Mouse (Mus musculus): Measurements from ENCODE around the gene Hmbs. TPM values are rescaled to one million over a fixed set of nuclear protein-coding genes. Genes with fewer than 3 reads are reported as not detected.
A peak's percentile ranks its signal among the peaks of the same experiment; 100 is the strongest.
"Not testable (repeated sequence)": the region's sequence is repeated elsewhere in the genome, so short reads cannot be mapped to it uniquely, and the experiment has no call there.

The Hmbs gene
- polyA plus RNA-seq, 1 experiment from 2014 or later, result 175 TPM

DNA sequence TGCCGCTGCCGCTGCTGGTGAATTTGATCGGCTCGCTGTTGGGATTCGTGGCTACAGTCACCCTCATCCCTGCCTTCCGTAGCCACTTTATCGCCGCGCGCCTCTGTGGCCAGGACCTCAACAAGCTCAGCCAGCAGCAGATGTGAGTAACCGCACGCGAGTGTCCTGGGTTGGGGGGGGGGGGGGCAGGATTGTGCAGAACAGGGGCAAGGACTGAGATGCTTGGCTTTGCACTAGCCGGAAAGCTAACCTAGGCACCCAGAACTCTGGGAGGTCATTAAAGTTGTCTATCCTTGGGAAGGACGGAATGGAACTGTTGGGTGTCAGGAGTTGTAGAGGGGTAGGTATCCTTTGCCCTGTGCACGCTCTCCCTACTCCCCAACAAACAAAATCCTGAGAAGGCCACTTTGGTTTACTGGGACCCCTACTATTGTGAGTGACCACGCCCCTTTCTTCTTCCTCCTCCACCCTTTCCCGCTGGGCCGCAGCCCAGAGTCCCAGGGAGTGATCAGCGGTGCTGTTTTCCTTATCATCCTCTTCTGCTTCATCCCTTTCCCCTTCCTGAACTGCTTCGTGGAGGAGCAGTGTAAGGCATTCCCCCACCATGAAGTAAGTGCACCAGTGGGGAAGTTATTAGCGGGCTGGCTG is 16.8 kb downstream of the Hmbs start:
- H3K4me3 ChIP-seq, result peak overlapping the region; percentile 91
- peak overlapping the region; percentile 98 for H3K27ac ChIP-seq (replicated peaks)
- H3K36me3 ChIP-seq (replicated peaks), result peaks cover 42% of the 10 kb centered on the region
- WGBS, result under 1% methylated on average over 22 of the region's 22 CpGs
- H3K9me3 ChIP-seq, result no peaks in the 10 kb centered on the region
- DNase-seq (ENCODE audit: low spot score), result peak; percentile 63
- H3K4me1 ChIP-seq, result peaks cover 21% of the 10 kb centered on the region
- H3K27me3 ChIP-seq (replicated peaks; ENCODE audit: low read depth, poor library complexity, severe bottlenecking), result no peaks in the 10 kb centered on the region

GRCm38 (mm10) chr9:44326371-44327063 is 17.5 kb downstream of the Hmbs start:
- Histone ChIP-seq H3K4me3 (peak overlapping the region; percentile 91), H3K36me3 (replicated peaks) (peaks cover 35% of the 10 kb centered on the region), H3K9me3 (no peaks in the 10 kb centered on the region), H3K27ac (replicated peaks) (peak overlapping the region; percentile 98), H3K4me1 (peaks cover 21% of the 10 kb centered on the region), H3K27me3 (replicated peaks; ENCODE audit: low read depth, poor library complexity, severe bottlenecking) (no peaks in the 10 kb centered on the region)
- WGBS, result under 1% methylated on average over 38 of the region's 38 CpGs
- DNase-seq (ENCODE audit: low spot score), result peak; percentile 87

- Histone ChIP-seq H3K4me3 (peak within 1 kb of the TSS; percentile 91), H3K36me3 (replicated peaks) (peaks cover 29% of the 10 kb centered on the region), H3K27me3 (replicated peaks; ENCODE audit: low read depth, poor library complexity, severe bottlenecking) (no peaks in the 10 kb centered on the region), H3K9me3 (no peaks in the 10 kb centered on the region), H3K27ac (replicated peaks) (peak within 1 kb of the TSS; percentile 98), H3K4me1 (peaks cover 23% of the 10 kb centered on the region)
- DNase-seq (ENCODE audit: low spot score), result no peak
- WGBS, result 6% methylated on average over 12 of the region's 12 CpGs
Measured at GRCm38 (mm10) chr9:44325768-44326370, 18.2 kb downstream of the Hmbs start, which contains the start of gene Dpagt1. TSS of gene Dpagt1 (plus strand) at chr9:44326019.

GRCm38 (mm10) chr9:44325032-44325767 is 18.8 kb downstream of the Hmbs start:
- H3K27ac ChIP-seq (replicated peaks), result peak overlapping the region; percentile 98; the same call in 1 of the 2 replicates
- DNase-seq (ENCODE audit: low spot score); H3K27me3 ChIP-seq (replicated peaks; ENCODE audit: low read depth, poor library complexity, severe bottlenecking); H3K9me3 ChIP-seq: not testable (repeated sequence)
- H3K4me1 ChIP-seq, result peaks cover 29% of the 10 kb centered on the region
- H3K4me3 ChIP-seq, result peak overlapping the region; percentile 91
- H3K36me3 ChIP-seq (replicated peaks), result peaks cover 22% of the 10 kb centered on the region
- WGBS, result 71% methylated on average over 7 of the region's 8 CpGs

GRCm38 (mm10) chr9:44324147-44324546 is 19.9 kb downstream of the Hmbs start:
- Histone ChIP-seq H3K9me3 (no peaks in the 10 kb centered on the region), H3K27ac (replicated peaks) (no peak overlapping the region), H3K4me1 (peaks cover 36% of the 10 kb centered on the region), H3K4me3 (no peak overlapping the region), H3K27me3 (replicated peaks; ENCODE audit: low read depth, poor library complexity, severe bottlenecking) (peaks cover under 1% of the 10 kb centered on the region; the same call in 1 of the 2 replicates), H3K36me3 (replicated peaks) (peaks cover 12% of the 10 kb centered on the region)
- no peak for DNase-seq (ENCODE audit: low spot score)
- 82% methylated on average over 6 of the region's 6 CpGs for WGBS

DNA sequence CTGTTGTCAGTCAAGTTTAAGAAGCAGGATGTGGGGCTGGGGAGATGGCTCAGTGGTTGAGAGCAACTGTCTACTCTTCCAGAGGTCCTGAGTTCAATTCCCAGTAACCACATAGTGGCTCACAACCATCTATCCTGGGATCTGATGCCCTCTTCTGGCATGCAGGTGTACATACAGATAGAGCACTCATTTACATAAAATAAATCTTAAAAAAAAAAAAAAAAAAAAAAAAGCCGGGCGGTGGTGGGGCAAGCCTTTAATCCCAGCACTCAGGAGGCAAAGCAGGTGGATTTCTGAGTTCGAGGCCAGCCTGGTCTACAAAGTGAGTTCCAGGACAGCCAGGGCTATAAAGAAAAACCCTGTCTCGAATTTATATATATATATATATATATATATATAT is 20.4 kb downstream of the Hmbs start:
- DNase-seq (ENCODE audit: low spot score); H3K4me3 ChIP-seq: not testable (repeated sequence)

DNA sequence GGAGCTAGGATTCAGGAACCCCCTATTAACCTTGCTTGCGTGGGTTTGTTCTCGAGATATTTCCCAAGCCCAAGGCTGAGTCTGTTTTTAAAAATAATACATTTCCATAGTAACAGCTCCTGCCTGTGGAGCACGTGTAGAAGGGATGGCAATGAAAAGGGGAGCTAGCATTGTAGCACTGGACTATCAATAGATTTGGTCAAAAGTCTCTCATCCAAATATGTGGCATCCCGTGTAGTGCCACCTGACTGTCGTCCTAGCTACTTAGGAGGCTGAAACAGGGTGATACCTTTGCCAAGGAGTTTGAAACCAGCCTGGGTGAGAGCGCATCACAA is 23.3 kb downstream of the Hmbs start:
- WGBS, result 27% methylated on average over 6 of the region's 6 CpGs
- peaks cover 36% of the 10 kb centered on the region for H3K4me1 ChIP-seq
- H3K27ac ChIP-seq (replicated peaks), result peak overlapping the region; percentile 77

More for the DNA sequence above, 20.4 kb downstream of the Hmbs start:
- 92% methylated on average over 4 of the region's 4 CpGs for WGBS
- peaks cover 41% of the 10 kb centered on the region for H3K4me1 ChIP-seq
- H3K9me3 ChIP-seq; H3K27ac ChIP-seq (replicated peaks); H3K36me3 ChIP-seq (replicated peaks); H3K27me3 ChIP-seq (replicated peaks; ENCODE audit: low read depth, poor library complexity, severe bottlenecking): not testable (repeated sequence)

DNA sequence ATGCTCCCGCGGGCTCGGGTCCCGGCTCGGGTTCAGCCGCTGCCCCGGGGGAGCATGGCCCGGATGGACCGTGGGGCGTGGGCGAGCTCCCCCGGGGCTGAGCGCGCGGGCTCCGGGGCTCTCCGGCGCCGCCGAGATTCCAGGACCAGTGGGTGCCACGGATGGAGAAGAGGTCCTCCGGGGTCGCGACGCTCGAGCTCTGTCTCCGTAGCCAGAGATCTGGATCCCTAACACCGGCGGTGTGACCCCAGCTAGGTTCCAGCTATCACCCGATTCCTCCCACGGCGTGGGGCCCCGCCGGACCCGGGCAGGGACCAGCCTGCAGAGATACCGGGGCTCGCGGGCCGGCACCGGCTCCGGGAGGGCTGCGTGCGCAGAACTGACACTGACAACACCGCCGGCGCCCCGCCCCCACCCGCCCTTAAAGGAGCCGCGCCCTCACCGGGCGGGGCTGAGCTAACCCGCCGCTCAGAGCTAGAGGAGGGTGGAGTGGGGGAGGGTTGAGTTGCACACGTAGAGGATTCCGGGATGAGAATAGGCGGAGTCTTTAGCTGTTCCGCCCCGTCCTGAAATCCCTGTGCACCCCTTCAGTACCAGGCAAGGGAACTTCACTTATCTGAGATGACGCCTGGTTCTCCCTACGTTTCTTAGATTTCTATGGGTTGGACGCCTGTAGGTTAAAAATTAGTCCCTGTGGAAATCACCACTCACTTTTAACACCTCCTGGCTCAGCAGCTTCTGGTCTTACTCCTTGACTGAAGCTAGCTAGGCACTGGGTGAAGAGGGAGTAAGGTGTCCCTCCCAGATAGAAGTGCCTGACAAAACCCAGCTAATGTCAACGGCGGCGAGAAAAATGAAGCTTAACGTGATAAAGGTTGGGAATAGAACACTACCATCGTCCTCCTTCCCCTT is 23.9 kb downstream of the Hmbs start, which contains the start of gene C2cd2l:
Gene C2cd2l, minus strand, starts transcription at position 399 of the 912 bp plus-strand sequence.
- Histone ChIP-seq H3K4me3 (peak within 1 kb of the TSS; percentile 86), H3K36me3 (replicated peaks) (peaks cover 20% of the 10 kb centered on the region), H3K4me1 (peaks cover 33% of the 10 kb centered on the region), H3K27me3 (replicated peaks; ENCODE audit: low read depth, poor library complexity, severe bottlenecking) (peaks cover 10% of the 10 kb centered on the region), H3K9me3 (no peaks in the 10 kb centered on the region), H3K27ac (replicated peaks) (peak within 1 kb of the TSS; percentile 77)
- peak; percentile 95 for DNase-seq (ENCODE audit: low spot score)
- under 1% methylated on average over 67 of the region's 67 CpGs for WGBS

More for the DNA sequence above, 23.3 kb downstream of the Hmbs start:
- H3K27me3 ChIP-seq (replicated peaks; ENCODE audit: low read depth, poor library complexity, severe bottlenecking), result peaks cover 10% of the 10 kb centered on the region
- no peaks in the 10 kb centered on the region for H3K9me3 ChIP-seq
- peaks cover 14% of the 10 kb centered on the region for H3K36me3 ChIP-seq (replicated peaks)
- DNase-seq (ENCODE audit: low spot score), result no peak
- H3K4me3 ChIP-seq, result peak overlapping the region; percentile 86

DNA sequence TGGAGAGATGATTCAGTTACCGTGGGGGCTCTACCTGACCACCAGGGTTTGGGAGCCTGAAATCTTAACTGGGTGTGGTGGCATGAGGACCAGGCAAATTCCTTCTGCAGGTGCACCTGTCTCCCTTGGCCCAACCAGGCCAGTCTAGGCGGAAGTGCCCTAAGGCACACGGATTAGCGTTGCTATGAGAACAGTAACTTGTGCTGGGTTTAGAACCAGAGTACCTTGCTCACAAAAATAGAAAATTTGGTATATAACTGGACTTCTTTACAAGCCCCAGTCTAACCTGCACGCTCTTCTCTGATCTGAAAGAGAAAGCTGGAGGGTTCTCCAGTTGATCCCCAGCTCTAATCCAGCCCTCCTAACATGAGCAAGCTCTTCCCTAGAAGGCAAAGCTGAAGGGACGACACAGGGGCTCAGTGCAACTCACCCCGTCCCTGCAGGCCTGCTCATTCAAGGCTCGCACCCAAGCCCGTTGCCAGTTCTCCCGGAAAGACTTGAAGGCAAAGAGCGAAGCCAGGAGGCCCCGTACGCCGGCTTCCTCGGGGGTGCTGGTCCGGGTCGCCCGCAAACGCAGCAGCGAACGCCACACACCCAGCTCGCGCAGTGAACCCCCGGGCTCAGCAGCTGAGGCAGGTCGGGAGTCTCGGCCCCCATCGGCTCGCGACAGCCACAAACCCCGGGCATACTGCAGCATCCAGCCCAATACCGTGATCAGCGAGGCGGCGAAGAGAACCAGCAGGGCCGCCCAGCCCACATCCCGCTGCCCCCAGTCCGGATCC is 24.7 kb downstream of the Hmbs start:
- Histone ChIP-seq H3K36me3 (replicated peaks) (peaks cover 29% of the 10 kb centered on the region), H3K9me3 (no peaks in the 10 kb centered on the region), H3K27ac (replicated peaks) (peak overlapping the region; percentile 77), H3K4me1 (peaks cover 33% of the 10 kb centered on the region), H3K4me3 (peak overlapping the region; percentile 86), H3K27me3 (replicated peaks; ENCODE audit: low read depth, poor library complexity, severe bottlenecking) (peaks cover 10% of the 10 kb centered on the region)
- 2% methylated on average over 37 of the region's 37 CpGs for WGBS
- DNase-seq (ENCODE audit: low spot score), result peak; percentile 46

DNA sequence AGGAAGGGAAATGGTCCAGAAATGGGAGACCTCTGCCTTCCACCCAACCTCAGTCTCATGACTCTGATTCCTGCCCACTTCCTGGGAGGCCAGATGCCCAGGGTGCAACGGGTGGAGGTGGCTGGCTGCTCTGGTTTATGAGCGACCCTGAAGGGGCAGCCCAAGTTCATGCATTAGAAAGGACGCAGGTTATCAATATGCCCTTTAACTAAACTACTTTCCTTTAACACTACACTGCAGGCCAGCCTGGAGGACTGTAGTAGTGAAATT is 25.3 kb downstream of the Hmbs start:
- no peaks in the 10 kb centered on the region for H3K9me3 ChIP-seq
- WGBS, result 36% methylated on average over 3 of the region's 3 CpGs
- no peak for DNase-seq (ENCODE audit: low spot score)
- peaks cover 10% of the 10 kb centered on the region for H3K27me3 ChIP-seq (replicated peaks; ENCODE audit: low read depth, poor library complexity, severe bottlenecking)
- no peak overlapping the region for H3K27ac ChIP-seq (replicated peaks)
- H3K36me3 ChIP-seq (replicated peaks), result peaks cover 34% of the 10 kb centered on the region
- peaks cover 33% of the 10 kb centered on the region for H3K4me1 ChIP-seq
- H3K4me3 ChIP-seq, result peak overlapping the region; percentile 86
